Mouse (Mus musculus) lung, embryonic 16.5 days (tissue): ENCODE measurements around the gene Dbi. TPM values are rescaled to one million over a fixed set of nuclear protein-coding genes. Genes with fewer than 3 reads are reported as not detected.

Experiments
- ATAC-seq: fragments of 200-750 bp; cut with Nextera tagmentation; 2 replicates; pipeline ENCODE4 v1.8.0; 2017; ENCODE audit warnings: low read depth, mild to moderate bottlenecking, moderate library complexity
- H3K27ac ChIP-seq: fragments of 300-500 bp; sonication (generic); 2 replicates; pipeline ENCODE4 v1.5.1; 2014; ENCODE audit warnings: mild to moderate bottlenecking, control low read depth, low read length
- H3K27me3 ChIP-seq: fragments of 300-500 bp; sonication (generic); 2 replicates; pipeline ENCODE4 v1.6.1; 2014; ENCODE audit warnings: low read depth, low read length, mixed read lengths; ENCODE audit not compliant: control insufficient read depth, insufficient read depth
- H3K36me3 ChIP-seq: fragments of 300-500 bp; sonication (generic); 2 replicates; pipeline ENCODE4 v1.6.1; 2014; ENCODE audit warnings: low read length; ENCODE audit not compliant: control insufficient read depth, insufficient read depth
- H3K4me1 ChIP-seq: fragments of 300-500 bp; sonication (generic); replicated peaks from 2 replicates; pipeline ENCODE4 v1.6.1; 2014; ENCODE audit warnings: low read length, mixed read lengths; ENCODE audit not compliant: control insufficient read depth, insufficient read depth
- H3K4me2 ChIP-seq: fragments of 300-500 bp; sonication (generic); 2 replicates; pipeline ENCODE4 v1.6.1; 2014; ENCODE audit warnings: low read depth, low read length, control low read depth
- H3K4me3 ChIP-seq: fragments of 300-500 bp; sonication (generic); 2 replicates; pipeline ENCODE4 v1.5.1; 2014; ENCODE audit warnings: mild to moderate bottlenecking, low read length, control low read depth
- H3K9ac ChIP-seq: fragments of 300-500 bp; sonication (generic); 2 replicates; pipeline ENCODE4 v1.6.1; 2014; ENCODE audit warnings: low read length, control low read depth
- H3K9me3 ChIP-seq: fragments of 300-500 bp; sonication (generic); 2 replicates; pipeline ENCODE4 v1.6.1; 2016; ENCODE audit warnings: low read length; ENCODE audit not compliant: control insufficient read depth
- WGBS: fragments of 180-500 bp; shearing (Covaris S2); extraction: QIAGEN DNeasy Blood & Tissue Kit; methylation state at CpG from one replicate; pipeline ENCODE4 v1.1.7; 2014; 5-methylcytosine and 5-hydroxymethylcytosine counted together
- polyA plus RNA-seq: library from polyadenylated mRNA; unstranded; fragments of >200 nt; fragmentation: Nextera tagmentation; extraction: Ambion mirVana; gene quantifications from 2 replicates; pipeline ENCODE4 v1.2.1, GENCODE M21; 2015

The Dbi gene
- polyA plus RNA-seq, 1 experiment from 2014 or later = 457 TPM

- Histone ChIP-seq H3K4me3 (no peak overlapping the region), H3K27me3 (no peaks in the 10 kb centered on the region), H3K9ac (no peak overlapping the region), H3K4me1 (peaks cover 9% of the 10 kb centered on the region), H3K27ac (no peak overlapping the region), H3K4me2 (no peak overlapping the region), H3K36me3 (no peaks in the 10 kb centered on the region), H3K9me3 (no peaks in the 10 kb centered on the region)
- WGBS = 70% methylated on average over 4 of the region's 4 CpGs
- ATAC-seq = no peak
Measured at GRCm38 (mm10) chr1:120124839-120125238, 4.0 kb upstream of the Dbi start.

DNA sequence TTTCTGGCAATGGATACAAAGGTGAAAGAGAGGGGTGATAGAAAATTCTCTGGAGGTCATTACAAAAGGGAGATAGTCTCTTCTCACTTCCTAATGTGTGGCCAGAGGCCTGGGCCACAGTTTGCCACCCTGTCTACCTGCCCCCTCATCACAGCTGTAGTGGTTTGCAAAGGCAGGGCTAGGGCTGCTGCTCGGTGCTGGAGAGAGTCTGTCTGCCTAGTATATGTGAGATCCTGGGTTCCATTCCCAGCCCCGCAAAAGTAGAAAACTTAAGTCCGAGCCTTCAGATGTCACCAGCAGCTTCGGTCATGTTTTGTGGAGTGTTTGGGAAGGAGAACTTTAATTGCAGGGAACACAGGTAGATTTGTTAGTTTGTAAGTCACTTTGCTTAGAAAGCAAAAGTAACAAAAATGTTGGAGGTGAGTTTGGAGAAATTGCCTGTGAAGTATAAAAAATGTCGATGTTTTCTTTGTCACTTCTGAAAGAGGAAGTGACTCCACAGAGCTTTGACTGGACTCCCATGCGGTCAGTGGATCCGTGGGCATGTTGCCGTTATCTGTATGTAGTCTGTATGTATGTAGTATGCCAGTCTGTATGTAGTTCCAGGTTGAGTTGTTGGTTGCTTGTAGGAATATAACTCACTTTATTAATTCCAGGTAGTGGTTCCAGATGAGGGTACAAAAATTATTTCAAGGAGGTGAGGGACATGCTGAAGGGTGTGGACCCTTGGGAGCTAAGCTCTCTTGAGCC is 1.9 kb upstream of the Dbi start:
- Histone ChIP-seq H3K9ac (no peak overlapping the region), H3K4me1 (peaks cover 19% of the 10 kb centered on the region), H3K36me3 (0 out of 2 replicates have a peak, but pooled peaks cover 2% of the 10 kb centered on the region), H3K9me3 (no peaks in the 10 kb centered on the region), H3K27me3 (no peaks in the 10 kb centered on the region), H3K4me3 (no peak overlapping the region), H3K27ac (no peak overlapping the region), H3K4me2 (no peak overlapping the region)
- ATAC-seq = no peak
- whole genome bisulfite sequencing = 90% methylated on average over 8 of the region's 8 CpGs

- no peak for ATAC-seq
- Histone ChIP-seq H3K4me2 (peak overlapping the region; percentile 66), H3K9me3 (no peaks in the 10 kb centered on the region), H3K4me3 (peak overlapping the region; percentile 72), H3K27me3 (no peaks in the 10 kb centered on the region), H3K36me3 (0 out of 2 replicates have a peak, but pooled peaks cover 2% of the 10 kb centered on the region), H3K27ac (peak overlapping the region; percentile 93), H3K4me1 (peaks cover 19% of the 10 kb centered on the region), H3K9ac (peak overlapping the region; percentile 64)
- WGBS = 88% methylated on average over 9 of the region's 9 CpGs
Measured at GRCm38 (mm10) chr1:120121930-120122530, 1.2 kb upstream of the Dbi start.

- Histone ChIP-seq H3K9ac (peak overlapping the region; percentile 80), H3K27ac (peak overlapping the region; percentile 94), H3K4me3 (peak overlapping the region; percentile 72), H3K4me1 (peaks cover 17% of the 10 kb centered on the region), H3K36me3 (peaks cover 9% of the 10 kb centered on the region), H3K4me2 (peak overlapping the region; percentile 88), H3K27me3 (no peaks in the 10 kb centered on the region), H3K9me3 (no peaks in the 10 kb centered on the region)
- peak; percentile 64 for ATAC-seq
- WGBS = under 1% methylated on average over 24 of the region's 24 CpGs
Measured at GRCm38 (mm10) chr1:120120141-120120968, 523 bp downstream of the Dbi start.

DNA sequence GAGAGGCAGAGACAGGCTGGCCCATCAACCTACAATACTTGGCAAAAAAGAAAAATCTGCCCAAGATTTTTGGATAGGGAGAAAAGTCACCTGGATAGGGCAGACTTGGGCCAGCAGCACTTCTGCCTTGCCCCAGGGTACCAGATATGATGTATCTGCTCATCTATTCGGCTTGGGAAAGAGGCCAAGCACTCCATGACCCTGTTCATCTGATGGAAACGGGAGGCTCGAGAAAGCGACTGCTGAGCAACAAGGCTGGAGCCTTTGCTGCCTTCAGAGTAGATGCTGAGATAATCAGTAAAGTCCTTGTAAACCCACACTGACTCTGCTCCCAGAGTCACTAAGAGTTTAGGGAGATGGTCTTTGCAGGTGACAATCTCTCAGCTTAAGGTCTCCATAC is 1.5 kb downstream of the Dbi start:
- no peak overlapping the region; the same call in 1 of the 2 replicates for H3K9ac ChIP-seq
- ATAC-seq = no peak
- 79% methylated on average over 4 of the region's 4 CpGs for WGBS
- H3K9me3 ChIP-seq = peaks cover under 1% of the 10 kb centered on the region
- H3K4me1 ChIP-seq = peaks cover 17% of the 10 kb centered on the region
- no peaks in the 10 kb centered on the region for H3K27me3 ChIP-seq
- H3K4me3 ChIP-seq = peak overlapping the region; percentile 72; the same call in 1 of the 2 replicates
- peaks cover 19% of the 10 kb centered on the region for H3K36me3 ChIP-seq
- H3K4me2 ChIP-seq = peak overlapping the region; percentile 88
- no peak overlapping the region for H3K27ac ChIP-seq

DNA sequence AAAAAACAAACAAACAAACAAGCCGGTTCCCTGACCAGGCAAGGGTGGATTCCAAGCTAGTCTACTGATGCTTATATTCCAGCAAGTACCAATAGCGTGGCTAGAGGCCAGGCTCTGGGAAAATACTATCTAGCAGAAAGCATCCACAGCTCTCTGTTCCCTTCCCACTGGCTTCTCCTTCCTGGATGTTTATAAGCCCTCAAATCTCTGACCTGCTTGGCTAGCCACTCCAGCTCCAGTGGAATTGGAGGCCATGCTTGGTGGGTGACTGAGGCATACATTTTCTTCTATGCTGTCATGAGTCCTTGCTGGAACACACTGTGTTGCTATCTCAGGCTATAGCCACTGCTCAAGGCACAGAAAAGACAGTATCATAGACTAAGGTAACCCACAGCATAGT is 2.0 kb downstream of the Dbi start:
- ATAC-seq = no peak
- Histone ChIP-seq H3K9ac (no peak overlapping the region), H3K4me2 (no peak overlapping the region), H3K9me3 (peaks cover 3% of the 10 kb centered on the region), H3K27me3 (no peaks in the 10 kb centered on the region), H3K27ac (no peak overlapping the region), H3K36me3 (peaks cover 23% of the 10 kb centered on the region), H3K4me1 (peaks cover 17% of the 10 kb centered on the region), H3K4me3 (no peak overlapping the region)
- 82% methylated on average over 2 of the region's 2 CpGs for WGBS

DNA sequence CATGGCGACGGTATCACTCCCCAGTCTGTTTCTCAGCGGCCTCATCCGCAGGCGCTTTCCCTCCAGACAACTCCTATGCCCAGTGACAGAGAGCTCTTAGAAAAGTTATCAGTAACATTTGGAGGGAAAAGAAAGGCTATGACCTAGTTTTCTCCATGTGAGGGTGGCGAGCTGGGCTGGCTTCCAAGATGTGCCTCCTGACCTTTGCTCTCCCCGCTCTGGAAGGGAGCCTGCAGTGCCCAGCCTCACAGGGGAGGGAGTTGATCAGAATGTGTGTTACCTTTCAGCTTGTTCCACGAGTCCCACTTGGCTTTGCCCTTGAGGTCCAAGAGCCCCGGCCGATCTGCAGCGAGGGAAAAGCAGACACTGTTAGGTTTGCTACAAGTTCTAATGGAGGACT is 4.8 kb downstream of the Dbi start:
- Histone ChIP-seq H3K4me3 (no peak overlapping the region), H3K4me2 (no peak overlapping the region), H3K36me3 (peaks cover 37% of the 10 kb centered on the region), H3K4me1 (peaks cover 15% of the 10 kb centered on the region), H3K9ac (no peak overlapping the region), H3K27ac (no peak overlapping the region), H3K27me3 (no peaks in the 10 kb centered on the region), H3K9me3 (peaks cover 3% of the 10 kb centered on the region)
- 86% methylated on average over 11 of the region's 11 CpGs for WGBS
- ATAC-seq = no peak

DNA sequence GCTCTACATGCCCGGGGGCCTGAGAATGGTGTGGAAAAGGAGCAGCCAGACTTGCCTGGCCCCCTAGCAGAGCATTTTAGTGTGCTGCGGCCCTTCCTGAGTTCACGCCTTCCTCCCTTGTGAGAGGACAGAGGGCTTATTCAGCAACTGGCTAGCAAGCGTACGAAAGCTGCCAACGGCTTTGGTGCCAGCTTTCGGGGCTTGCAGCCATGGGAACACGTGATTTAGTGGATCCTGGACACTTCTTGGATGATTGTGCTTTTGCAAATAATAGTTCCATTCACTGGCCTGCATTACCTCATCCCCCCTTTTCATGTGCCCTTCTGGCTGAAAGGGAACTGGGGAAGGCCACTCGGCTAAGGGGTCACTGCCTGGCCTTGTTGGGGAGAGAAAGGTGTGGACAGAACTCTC is 5.2 kb downstream of the Dbi start:
- no peak overlapping the region for H3K27ac ChIP-seq
- no peak overlapping the region for H3K4me3 ChIP-seq
- 86% methylated on average over 9 of the region's 9 CpGs for WGBS
- ATAC-seq = no peak
- peaks cover 37% of the 10 kb centered on the region for H3K36me3 ChIP-seq
- peaks cover 15% of the 10 kb centered on the region for H3K4me1 ChIP-seq
- no peaks in the 10 kb centered on the region for H3K27me3 ChIP-seq
- no peak overlapping the region for H3K4me2 ChIP-seq
- H3K9ac ChIP-seq = no peak overlapping the region
- H3K9me3 ChIP-seq = peaks cover 3% of the 10 kb centered on the region
